Mouse (Mus musculus) mouse trophoblast stem cell (cell line): ENCODE results near the gene Hrasls5.

Experiments used
- in situ Hi-C, 2 experiments: fragments of 300-500 bp; cut with MseI, MboI; formaldehyde crosslinking; loops; 2 replicates in 1 of 2; 3 replicates in 1 of 2; pipeline ENCODE4 v1.15.1; 2025

Hrasls5 gene

GRCm38 (mm10) chr19:7611942-7612757 lies at the start of gene Hrasls5:
Gene Hrasls5 (plus strand): TSS chr19:7612541.
- in situ Hi-C loops, result no loop called here

- in situ Hi-C loops, result no loop called here
Observed at GRCm38 (mm10) chr19:7562601-7563129, 49.7 kb upstream of the Hrasls5 start.

GRCm38 (mm10) chr19:7563676-7564075 lies 48.7 kb upstream of the Hrasls5 start:
- in situ Hi-C loops, result no loop called here

- in situ Hi-C loops, result no loop called here
Observed at GRCm38 (mm10) chr19:7564457-7564856, 47.9 kb upstream of the Hrasls5 start.

GRCm38 (mm10) chr19:7566826-7567225 lies 45.5 kb upstream of the Hrasls5 start:
- in situ Hi-C loops, result no loop called here

- in situ Hi-C loops, result no loop called here
Observed at GRCm38 (mm10) chr19:7568364-7568763, 44.0 kb upstream of the Hrasls5 start.

- in situ Hi-C loops, result no loop called here
Observed at GRCm38 (mm10) chr19:7569650-7570049, 42.7 kb upstream of the Hrasls5 start.

- in situ Hi-C loops, result no loop called here
Observed at GRCm38 (mm10) chr19:7576180-7576579, 36.2 kb upstream of the Hrasls5 start.

GRCm38 (mm10) chr19:7577710-7578109 lies 34.6 kb upstream of the Hrasls5 start:
- in situ Hi-C loops, result no loop called here

- in situ Hi-C loops, result no loop called here
Observed at GRCm38 (mm10) chr19:7581042-7581441, 31.3 kb upstream of the Hrasls5 start.

GRCm38 (mm10) chr19:7583101-7583500 lies 29.2 kb upstream of the Hrasls5 start:
- in situ Hi-C loops, result no loop called here

- in situ Hi-C loops, result no loop called here
Observed at GRCm38 (mm10) chr19:7583599-7583998, 28.7 kb upstream of the Hrasls5 start.

GRCm38 (mm10) chr19:7585279-7585678 lies 27.1 kb upstream of the Hrasls5 start:
- in situ Hi-C loops, result no loop called here

- in situ Hi-C loops, result no loop called here
Observed at GRCm38 (mm10) chr19:7585764-7586163, 26.6 kb upstream of the Hrasls5 start.

- in situ Hi-C loops, result loop anchor here in 1 of 2 experiments (5.0 kb wide), 1 partner anchor 63 kb away; no protein-coding TSS in a partner anchor
Observed at GRCm38 (mm10) chr19:7590795-7591194, 21.5 kb upstream of the Hrasls5 start.

- in situ Hi-C loops, result loop anchor here in 1 of 2 experiments (5.0 kb wide), 1 partner anchor 65 kb away; no protein-coding TSS in a partner anchor
Observed at GRCm38 (mm10) chr19:7592018-7592417, 20.3 kb upstream of the Hrasls5 start.

GRCm38 (mm10) chr19:7595534-7595933 lies 16.8 kb upstream of the Hrasls5 start:
- in situ Hi-C loops, result loop anchor here in 1 of 2 experiments (5.0 kb wide), 1 partner anchor 68 kb away; no protein-coding TSS in a partner anchor

- in situ Hi-C loops, result loop anchor here in 1 of 2 experiments (5.0 kb wide), 1 partner anchor 71 kb away; no protein-coding TSS in a partner anchor
Observed at GRCm38 (mm10) chr19:7598481-7598880, 13.9 kb upstream of the Hrasls5 start.

GRCm38 (mm10) chr19:7601551-7601950 lies 10.8 kb upstream of the Hrasls5 start:
- in situ Hi-C loops, result no loop called here

GRCm38 (mm10) chr19:7604107-7604506 lies 8.2 kb upstream of the Hrasls5 start:
- in situ Hi-C loops, result no loop called here

GRCm38 (mm10) chr19:7605013-7605412 lies 7.3 kb upstream of the Hrasls5 start:
- in situ Hi-C loops, result no loop called here

GRCm38 (mm10) chr19:7605930-7606783 lies 6.2 kb upstream of the Hrasls5 start:
- in situ Hi-C loops, result no loop called here
